Mouse (Mus musculus) testis, adult 2 months (tissue): ENCODE results near the gene Stx3.

ENCODE experiments used
- CTCF ChIP-seq: fragments of 200-500 bp; IDR thresholded peaks from 2 replicates; pipeline ENCODE4 v1.5.1; 2012; ENCODE audit warnings: low read depth, mild to moderate bottlenecking, inconsistent platforms, low read length, moderate library complexity; ENCODE audit not compliant: control insufficient read depth, insufficient read depth, insufficient replicate concordance
- POLR2A ChIP-seq: fragments of 200-500 bp; IDR thresholded peaks from 2 replicates; pipeline ENCODE4 v1.6.1; 2012; ENCODE audit warnings: low read depth, mild to moderate bottlenecking, inconsistent platforms, low read length, moderate library complexity; ENCODE audit not compliant: control insufficient read depth

DNA sequence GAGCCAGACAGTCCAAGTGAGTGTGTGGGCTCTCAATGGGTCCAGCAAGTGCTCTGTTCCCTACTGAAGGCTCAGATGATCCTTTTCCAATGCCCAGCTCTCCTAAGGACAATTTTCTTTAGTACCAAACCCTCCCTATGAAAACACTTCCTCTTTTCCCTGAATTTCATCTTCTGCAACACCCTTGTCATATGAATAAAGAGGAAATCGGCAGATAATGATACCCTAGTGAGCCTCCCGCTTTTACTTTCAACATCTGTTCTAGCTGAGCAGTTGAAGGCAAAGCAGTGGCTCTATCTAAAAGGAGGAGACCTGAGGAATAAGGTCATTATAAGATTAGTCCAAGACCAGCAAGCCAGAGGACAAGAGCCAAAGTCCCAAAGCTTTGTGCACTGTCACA lies 10.8 kb downstream of the Stx3 start:
- TF ChIP-seq CTCF, result no peak
- TF ChIP-seq POLR2A, result no peak
